Mouse (Mus musculus) forebrain, embryonic 15.5 days (tissue): ENCODE measurements around the gene Kdm1b. TPM values are rescaled to one million over a fixed set of nuclear protein-coding genes. Genes with fewer than 3 reads are reported as not detected.

ENCODE experiments used
- ATAC-seq: fragments of 200-750 bp; cut with Nextera tagmentation; replicated peaks from 2 replicates; pipeline ENCODE4 v1.8.0; 2017; ENCODE audit warnings: mild to moderate bottlenecking, moderate TSS enrichment, moderate library complexity
- H3K27ac ChIP-seq: fragments of 300-500 bp; sonication (generic); replicated peaks from 2 replicates; pipeline ENCODE4 v1.5.1; 2015; ENCODE audit warnings: mild to moderate bottlenecking, inconsistent platforms
- H3K27me3 ChIP-seq: fragments of 300-500 bp; sonication (generic); 2 replicates; pipeline ENCODE4 v1.6.1; 2015; ENCODE audit warnings: inconsistent platforms
- H3K36me3 ChIP-seq: fragments of 300-500 bp; sonication (generic); 2 replicates; pipeline ENCODE4 v1.6.1; 2015; ENCODE audit warnings: mild to moderate bottlenecking, inconsistent platforms
- H3K4me1 ChIP-seq: fragments of 300-500 bp; sonication (generic); 2 replicates; pipeline ENCODE4 v1.6.1; 2015; ENCODE audit warnings: inconsistent platforms
- H3K4me2 ChIP-seq: fragments of 300-500 bp; sonication (generic); replicated peaks from 2 replicates; pipeline ENCODE4 v1.6.1; 2015; ENCODE audit warnings: mild to moderate bottlenecking, inconsistent platforms
- H3K4me3 ChIP-seq: fragments of 300-500 bp; sonication (generic); 2 replicates; pipeline ENCODE4 v1.5.1; 2015; ENCODE audit warnings: mild to moderate bottlenecking, inconsistent platforms
- H3K9ac ChIP-seq: fragments of 300-500 bp; sonication (generic); replicated peaks from 2 replicates; pipeline ENCODE4 v1.6.1; 2015; ENCODE audit warnings: mild to moderate bottlenecking, inconsistent platforms
- H3K9me3 ChIP-seq: fragments of 300-500 bp; sonication (generic); 2 replicates; pipeline ENCODE4 v1.6.1; 2016; ENCODE audit warnings: inconsistent platforms
- WGBS: fragments of 180-500 bp; shearing (Covaris S2); methylation state at CpG from one replicate; pipeline ENCODE4 v1.1.7; 2015; ENCODE audit warnings: mixed read lengths; 5-methylcytosine and 5-hydroxymethylcytosine counted together
- polyA plus RNA-seq: library from polyadenylated mRNA; unstranded; fragments of >200 nt; fragmentation: Nextera tagmentation; extraction: Ambion mirVana; gene quantifications from 2 replicates; pipeline ENCODE4 v1.2.1, GENCODE M21; 2015

Kdm1b gene
- polyA plus RNA-seq, 1 experiment from 2014 or later: 22.3 TPM

DNA sequence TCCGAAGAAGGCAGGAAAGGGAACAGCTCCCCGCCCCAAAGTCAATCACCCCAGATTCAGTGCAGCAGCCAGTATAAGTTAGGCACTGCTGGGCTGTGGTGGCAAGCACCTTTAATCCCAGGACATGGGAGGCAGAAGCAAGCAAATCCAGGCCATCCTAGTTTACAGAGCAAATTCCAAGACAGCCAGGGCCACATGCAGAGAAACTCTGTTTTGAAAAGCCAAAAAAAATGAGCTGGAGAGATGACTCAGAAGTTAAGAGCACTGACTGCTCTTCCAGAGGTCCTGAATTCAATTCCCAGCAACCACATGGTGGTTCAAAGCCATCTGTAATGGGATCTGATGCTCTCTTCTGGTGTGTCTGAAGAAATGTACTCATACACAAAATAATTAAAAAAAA lies 50.5 kb downstream of the Kdm1b start:
- 91% methylated on average over 2 of the region's 2 CpGs for WGBS
- H3K9me3 ChIP-seq: no peaks in the 10 kb centered on the region
- no peaks in the 10 kb centered on the region for H3K4me1 ChIP-seq
- ATAC-seq: no peak
- H3K4me3 ChIP-seq: no peak overlapping the region
- H3K36me3 ChIP-seq: peaks cover 45% of the 10 kb centered on the region
- H3K9ac ChIP-seq: no peak overlapping the region
- no peak overlapping the region for H3K4me2 ChIP-seq
- H3K27me3 ChIP-seq: no peaks in the 10 kb centered on the region
- H3K27ac ChIP-seq: no peak overlapping the region

DNA sequence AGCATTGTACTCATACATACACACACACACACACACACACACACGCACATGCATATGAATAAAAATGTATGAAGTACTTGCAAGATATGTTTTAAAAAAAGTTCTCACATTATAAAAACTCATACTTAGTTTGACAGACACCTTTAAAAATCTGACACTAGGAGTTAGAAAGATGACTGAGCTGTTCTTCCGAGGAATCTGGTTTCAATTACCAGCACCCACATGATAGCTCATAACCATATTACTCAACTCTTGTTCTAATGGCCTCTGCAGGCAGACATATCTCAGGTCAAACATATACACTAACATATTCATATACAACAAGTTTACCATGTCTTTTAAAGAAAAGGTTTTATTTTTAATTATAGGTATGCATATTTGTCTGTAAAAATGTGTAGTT lies 53.3 kb downstream of the Kdm1b start:
- H3K4me1 ChIP-seq: no peaks in the 10 kb centered on the region
- no peaks in the 10 kb centered on the region for H3K9me3 ChIP-seq
- ATAC-seq: no peak
- no peak overlapping the region for H3K9ac ChIP-seq
- peaks cover 50% of the 10 kb centered on the region for H3K36me3 ChIP-seq
- no peak overlapping the region for H3K4me3 ChIP-seq
- no peak overlapping the region for H3K4me2 ChIP-seq
- H3K27me3 ChIP-seq: no peaks in the 10 kb centered on the region
- no peak overlapping the region for H3K27ac ChIP-seq
- WGBS: 86% methylated on average over 2 of the region's 2 CpGs

DNA sequence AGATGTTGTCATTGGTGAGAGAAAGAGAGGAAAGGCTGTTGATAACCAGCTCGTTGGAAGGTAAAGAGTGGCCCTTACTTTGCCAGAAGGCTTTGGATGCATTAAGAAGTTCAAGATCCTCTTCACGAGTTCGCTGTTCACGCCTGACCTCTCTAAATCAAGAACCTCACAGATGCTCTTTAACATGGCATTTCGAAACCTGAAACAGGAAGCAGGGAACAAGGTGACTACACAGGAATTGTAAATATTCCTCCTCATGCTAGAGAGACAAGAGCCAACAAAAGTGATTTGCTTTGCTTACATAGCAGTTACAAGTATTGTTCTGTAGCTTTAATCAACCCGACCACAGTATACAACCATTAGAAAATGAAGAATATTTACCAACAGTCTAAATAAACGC lies 56.0 kb downstream of the Kdm1b start:
- Histone ChIP-seq H3K4me3 (no peak overlapping the region), H3K27me3 (no peaks in the 10 kb centered on the region), H3K27ac (no peak overlapping the region), H3K9ac (no peak overlapping the region), H3K9me3 (no peaks in the 10 kb centered on the region), H3K4me1 (peaks cover 15% of the 10 kb centered on the region), H3K4me2 (no peak overlapping the region), H3K36me3 (peaks cover 41% of the 10 kb centered on the region)
- WGBS: 84% methylated on average over 7 of the region's 7 CpGs
- no peak for ATAC-seq

DNA sequence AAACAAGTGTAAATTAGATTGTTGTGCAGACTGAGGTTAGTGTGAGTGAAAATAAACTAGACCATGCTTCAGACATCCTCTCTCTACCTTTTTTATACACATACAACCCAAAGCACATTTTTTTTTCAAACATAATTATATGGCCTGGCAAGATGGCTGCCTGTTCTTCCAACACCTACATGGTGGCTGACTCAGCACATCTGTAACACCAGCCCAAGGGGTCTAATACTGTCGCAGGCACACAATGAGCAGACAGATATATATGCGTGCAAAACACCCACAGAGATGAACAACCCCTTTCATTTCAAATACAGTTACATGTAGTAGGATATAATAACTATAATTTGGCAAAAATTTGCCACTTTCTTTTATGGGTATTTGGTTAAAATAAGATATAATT lies 57.3 kb downstream of the Kdm1b start:
- Histone ChIP-seq H3K36me3 (peaks cover 33% of the 10 kb centered on the region), H3K4me1 (peaks cover 23% of the 10 kb centered on the region), H3K27ac (no peak overlapping the region), H3K4me3 (no peak overlapping the region), H3K4me2 (no peak overlapping the region), H3K9me3 (no peaks in the 10 kb centered on the region), H3K27me3 (no peaks in the 10 kb centered on the region), H3K9ac (no peak overlapping the region)
- 87% methylated on average over 2 of the region's 2 CpGs for WGBS
- ATAC-seq: no peak

DNA sequence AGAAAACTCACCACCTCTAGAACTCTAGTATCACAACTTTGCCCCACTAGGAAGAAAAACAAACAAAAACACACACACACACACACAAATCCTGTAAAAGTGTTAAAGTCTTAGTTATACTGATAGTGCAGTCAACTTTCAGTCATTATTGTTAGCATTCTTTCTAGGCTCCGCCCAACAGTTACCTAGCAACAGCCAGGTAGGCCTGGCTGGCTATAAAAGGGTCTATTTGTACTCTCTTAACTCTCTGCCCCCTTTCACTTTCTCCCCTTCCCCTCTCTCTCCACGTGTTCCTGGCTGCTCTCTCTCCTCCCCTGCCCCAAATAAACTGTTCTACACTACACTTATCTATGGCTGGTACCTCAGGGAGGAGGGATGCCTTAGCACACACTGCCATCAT lies 60.8 kb downstream of the Kdm1b start:
- Histone ChIP-seq H3K9ac (peak overlapping the region; percentile 86), H3K4me2 (peak overlapping the region; percentile 51), H3K27ac (no peak overlapping the region), H3K4me3 (peak overlapping the region; percentile 83), H3K9me3 (no peaks in the 10 kb centered on the region), H3K36me3 (peaks cover 17% of the 10 kb centered on the region), H3K27me3 (no peaks in the 10 kb centered on the region), H3K4me1 (peaks cover 29% of the 10 kb centered on the region)
- ATAC-seq: no peak
- WGBS: 6% methylated on average over 2 of the region's 2 CpGs

DNA sequence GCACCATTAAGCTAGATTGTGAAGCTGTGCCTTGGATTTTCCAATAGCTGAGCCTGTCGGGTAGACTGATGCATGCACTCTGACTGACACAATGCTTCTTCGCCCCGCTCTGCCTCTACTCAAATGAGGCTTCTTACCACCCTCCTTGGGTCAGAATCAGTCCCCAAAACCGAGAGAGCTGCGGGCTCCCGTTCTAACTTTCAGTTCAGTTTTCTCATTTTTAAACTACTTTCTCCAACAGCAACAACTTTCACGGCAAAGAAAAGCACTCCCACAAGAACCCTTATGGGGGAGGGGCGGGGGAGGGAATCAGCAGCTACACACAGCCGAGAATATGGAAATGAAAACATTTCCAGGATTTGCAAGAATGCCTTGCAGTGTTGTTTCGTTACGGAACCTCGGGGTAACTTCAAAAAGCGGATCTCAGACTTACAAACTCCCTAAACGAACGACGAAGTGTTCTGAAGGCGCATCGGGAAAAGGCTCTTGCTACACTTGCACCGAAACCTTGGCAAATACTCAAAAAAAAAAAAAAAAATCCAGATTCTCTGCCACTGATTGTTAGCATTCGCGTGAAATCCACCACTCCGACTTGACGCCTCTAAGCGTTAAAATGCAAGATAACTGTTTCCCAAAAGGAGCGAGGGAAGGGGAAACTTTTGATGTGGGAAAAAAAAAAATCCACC lies 61.7 kb downstream of the Kdm1b start:
- H3K27ac ChIP-seq: peak overlapping the region; percentile 98
- WGBS: 0% methylated on average over 25 of the region's 25 CpGs

DNA sequence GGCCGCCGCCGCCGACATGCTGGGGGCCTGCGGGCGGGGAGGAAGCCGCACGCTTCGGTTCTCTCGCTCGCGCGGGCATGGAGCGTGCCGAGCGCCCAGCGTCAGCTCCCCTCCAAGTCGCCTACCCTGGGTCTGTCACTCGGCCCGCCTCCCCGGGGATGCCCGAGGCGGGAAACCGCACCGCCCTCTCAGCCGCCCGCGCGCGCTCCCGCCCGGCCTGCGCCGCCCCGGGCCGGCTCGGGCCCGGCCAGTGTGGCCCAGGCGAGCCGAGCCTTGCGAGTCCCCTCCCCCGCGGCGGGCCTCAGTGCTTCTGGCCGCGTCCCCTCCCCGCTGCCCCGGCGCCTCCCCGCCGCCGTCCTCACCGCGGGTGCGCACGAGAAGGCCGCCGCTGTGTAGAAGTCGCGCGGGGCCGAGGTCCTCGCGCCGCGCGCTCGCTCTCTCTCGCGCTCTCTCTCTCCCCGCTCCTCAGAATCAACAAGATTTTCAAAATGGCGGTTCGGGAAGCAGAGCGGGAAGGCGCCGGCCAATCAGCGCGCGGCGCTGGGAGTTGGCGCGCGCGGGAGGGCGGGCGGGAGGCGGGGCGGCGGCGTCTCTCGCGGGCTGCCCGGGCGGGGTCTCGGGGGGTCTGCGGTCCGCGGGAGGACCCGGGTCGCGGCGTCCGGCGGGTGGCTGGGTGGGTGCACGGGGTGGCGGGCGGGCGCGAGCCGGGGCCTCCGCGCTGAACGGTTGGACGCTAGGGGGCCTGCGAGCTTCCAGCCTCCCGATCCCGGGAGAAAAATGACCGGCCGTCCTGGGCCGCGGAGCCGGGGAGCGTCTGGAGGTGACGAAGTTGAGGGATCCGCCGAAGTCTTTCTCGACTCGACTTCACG lies 62.6 kb downstream of the Kdm1b start, which contains the start of gene Dek:
Gene Dek, minus strand, starts transcription at position 491 of the 869 bp plus-strand sequence.
- H3K4me3 ChIP-seq: peak within 1 kb of the TSS; percentile 83
- H3K27me3 ChIP-seq: no peaks in the 10 kb centered on the region
- WGBS: under 1% methylated on average over 109 of the region's 129 CpGs
- H3K9me3 ChIP-seq: no peaks in the 10 kb centered on the region
- peak; percentile 94 for ATAC-seq
- H3K36me3 ChIP-seq: peaks cover 6% of the 10 kb centered on the region; the same call in 1 of the 2 replicates
- H3K9ac ChIP-seq: peak within 1 kb of the TSS; percentile 86
- H3K27ac ChIP-seq: peak within 1 kb of the TSS; percentile 98
- H3K4me1 ChIP-seq: peaks cover 29% of the 10 kb centered on the region
- H3K4me2 ChIP-seq: peak within 1 kb of the TSS; percentile 52

More for the DNA sequence above, 61.7 kb downstream of the Kdm1b start:
- no peaks in the 10 kb centered on the region for H3K27me3 ChIP-seq
- H3K4me2 ChIP-seq: peak overlapping the region; percentile 51
- peaks cover 12% of the 10 kb centered on the region for H3K36me3 ChIP-seq
- H3K4me1 ChIP-seq: peaks cover 29% of the 10 kb centered on the region
- peak overlapping the region; percentile 83 for H3K4me3 ChIP-seq
- peak overlapping the region; percentile 86 for H3K9ac ChIP-seq
- no peaks in the 10 kb centered on the region for H3K9me3 ChIP-seq
- ATAC-seq: no peak

DNA sequence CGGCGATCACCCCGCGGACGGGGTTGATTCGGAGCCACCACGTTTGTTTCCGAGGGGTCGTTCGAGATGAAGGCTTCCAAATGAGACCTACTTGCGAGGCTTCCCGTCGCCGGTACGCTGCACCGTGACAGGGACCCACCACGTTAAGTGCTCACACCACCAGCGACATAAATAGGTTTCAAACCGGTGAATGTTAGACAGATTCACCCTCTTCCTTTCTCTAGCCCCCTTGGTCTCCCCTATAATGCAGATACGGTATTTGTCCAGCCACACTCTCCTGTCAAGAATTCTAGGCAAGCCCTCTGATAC lies 63.2 kb downstream of the Kdm1b start:
- Histone ChIP-seq H3K9me3 (no peaks in the 10 kb centered on the region), H3K9ac (peak overlapping the region; percentile 86), H3K27me3 (no peaks in the 10 kb centered on the region), H3K4me3 (peak overlapping the region; percentile 83), H3K4me2 (peak overlapping the region; percentile 52), H3K27ac (peak overlapping the region; percentile 98), H3K36me3 (peaks cover 3% of the 10 kb centered on the region; the same call in 1 of the 2 replicates), H3K4me1 (peaks cover 29% of the 10 kb centered on the region)
- peak; percentile 20 for ATAC-seq
- under 1% methylated on average over 20 of the region's 20 CpGs for WGBS

DNA sequence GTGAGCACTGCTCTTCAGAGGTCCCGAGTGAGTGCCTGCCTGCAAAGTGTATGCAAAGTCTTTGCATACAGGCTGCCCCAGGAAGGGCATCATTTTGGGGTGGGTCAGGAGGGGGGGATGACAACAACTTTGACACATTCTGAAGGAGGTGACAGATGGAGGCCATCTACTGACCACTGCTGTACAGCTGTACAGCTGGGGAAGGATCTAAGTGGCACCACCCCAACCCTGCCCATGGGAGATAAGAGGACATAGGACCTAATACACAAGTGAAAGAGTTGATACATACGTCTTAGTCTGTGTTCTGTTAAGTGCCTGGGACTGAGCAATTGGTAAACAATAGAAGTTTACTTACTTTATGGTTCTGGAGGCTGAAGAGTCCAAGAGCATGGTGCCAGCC lies 65.9 kb downstream of the Kdm1b start:
- no peak for ATAC-seq
- no peak overlapping the region for H3K4me2 ChIP-seq
- no peaks in the 10 kb centered on the region for H3K9me3 ChIP-seq
- 91% methylated on average over 2 of the region's 2 CpGs for WGBS
- no peak overlapping the region for H3K9ac ChIP-seq
- H3K36me3 ChIP-seq: no peaks in the 10 kb centered on the region
- no peak overlapping the region for H3K4me3 ChIP-seq
- peaks cover 14% of the 10 kb centered on the region for H3K4me1 ChIP-seq
- no peaks in the 10 kb centered on the region for H3K27me3 ChIP-seq
- H3K27ac ChIP-seq: no peak overlapping the region

DNA sequence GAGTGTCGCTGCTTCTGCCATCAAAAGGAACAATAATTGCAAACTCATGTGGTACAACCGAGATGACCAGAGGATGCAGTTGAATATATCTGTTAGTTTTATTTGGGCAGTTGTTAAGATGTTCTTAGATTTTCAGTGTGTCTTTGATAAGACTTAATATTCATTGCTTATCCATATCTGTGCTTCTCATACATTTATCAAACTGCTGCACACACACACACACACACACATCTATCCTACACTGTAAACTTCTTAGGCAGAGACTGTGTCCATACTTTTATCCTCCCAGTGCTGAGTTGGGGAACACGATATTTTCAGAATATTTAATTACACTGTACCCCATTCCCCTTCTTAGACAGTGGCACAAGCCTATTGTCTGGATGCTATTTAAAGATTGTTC lies 67.9 kb downstream of the Kdm1b start:
- Histone ChIP-seq H3K4me1 (peaks cover 6% of the 10 kb centered on the region; the same call in 1 of the 2 replicates), H3K36me3 (no peaks in the 10 kb centered on the region), H3K4me2 (no peak overlapping the region), H3K9me3 (no peaks in the 10 kb centered on the region), H3K9ac (no peak overlapping the region), H3K4me3 (no peak overlapping the region), H3K27ac (no peak overlapping the region), H3K27me3 (no peaks in the 10 kb centered on the region)
- WGBS: 80% methylated on average over 3 of the region's 3 CpGs
- no peak for ATAC-seq

DNA sequence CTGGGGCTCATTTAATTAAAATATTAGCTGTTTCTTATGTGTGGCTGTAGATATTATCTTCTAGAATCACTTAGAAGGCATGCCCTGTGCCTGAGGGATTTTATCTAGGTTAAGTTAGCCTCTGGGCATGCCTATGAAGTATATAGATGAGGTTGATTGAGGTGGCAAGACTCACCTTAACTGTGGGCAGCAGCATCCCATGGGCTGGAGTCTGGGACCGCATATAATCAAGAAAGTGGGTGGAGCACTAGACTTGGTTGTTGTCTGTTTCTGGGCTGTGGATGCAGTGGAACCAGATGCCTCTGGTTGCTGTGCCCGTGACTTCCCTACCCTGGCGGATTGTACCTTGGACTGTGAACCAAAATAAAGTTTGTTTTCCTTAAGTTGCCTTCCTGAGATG lies 68.8 kb downstream of the Kdm1b start:
- Histone ChIP-seq H3K9ac (no peak overlapping the region), H3K36me3 (no peaks in the 10 kb centered on the region), H3K27ac (no peak overlapping the region), H3K4me3 (no peak overlapping the region), H3K4me2 (no peak overlapping the region), H3K9me3 (no peaks in the 10 kb centered on the region), H3K4me1 (peaks cover 1% of the 10 kb centered on the region; the same call in 1 of the 2 replicates), H3K27me3 (no peaks in the 10 kb centered on the region)
- no peak for ATAC-seq
- WGBS: 95% methylated on average over 3 of the region's 3 CpGs

DNA sequence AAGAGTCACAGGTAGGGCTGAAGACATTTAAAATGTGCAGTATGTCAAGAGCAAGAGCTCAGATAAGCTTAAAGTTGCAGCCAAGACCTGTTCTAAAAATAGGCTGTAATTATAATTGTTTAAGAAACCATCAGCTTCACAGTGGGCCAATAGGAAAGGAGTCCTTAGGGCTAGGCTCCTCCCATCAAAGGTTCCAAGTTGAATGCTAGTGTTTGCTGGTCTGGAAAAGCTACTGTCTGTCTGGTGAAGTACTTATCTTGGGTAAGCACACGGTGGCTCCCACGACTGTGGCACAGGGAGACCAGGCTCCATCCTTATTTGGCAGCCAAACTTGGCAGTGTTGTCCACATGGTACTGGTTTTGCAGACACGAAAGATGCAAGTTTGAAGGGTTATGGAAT lies 69.6 kb downstream of the Kdm1b start:
- no peak for ATAC-seq
- Histone ChIP-seq H3K4me2 (no peak overlapping the region), H3K27ac (no peak overlapping the region), H3K4me3 (no peak overlapping the region), H3K27me3 (no peaks in the 10 kb centered on the region), H3K4me1 (no peaks in the 10 kb centered on the region), H3K9ac (no peak overlapping the region), H3K36me3 (no peaks in the 10 kb centered on the region), H3K9me3 (no peaks in the 10 kb centered on the region)
- 62% methylated on average over 3 of the region's 3 CpGs for WGBS
